Mouse (Mus musculus) kidney, adult 8-10 months (tissue): ENCODE results near the gene Atrip.
A peak's percentile ranks its signal among the peaks of the same experiment; 100 is the strongest.

Source experiments
- DNase-seq, 2 experiments: peaks; one replicate each; pipeline ENCODE4 v3.0.0; 2022

The Atrip gene

DNA sequence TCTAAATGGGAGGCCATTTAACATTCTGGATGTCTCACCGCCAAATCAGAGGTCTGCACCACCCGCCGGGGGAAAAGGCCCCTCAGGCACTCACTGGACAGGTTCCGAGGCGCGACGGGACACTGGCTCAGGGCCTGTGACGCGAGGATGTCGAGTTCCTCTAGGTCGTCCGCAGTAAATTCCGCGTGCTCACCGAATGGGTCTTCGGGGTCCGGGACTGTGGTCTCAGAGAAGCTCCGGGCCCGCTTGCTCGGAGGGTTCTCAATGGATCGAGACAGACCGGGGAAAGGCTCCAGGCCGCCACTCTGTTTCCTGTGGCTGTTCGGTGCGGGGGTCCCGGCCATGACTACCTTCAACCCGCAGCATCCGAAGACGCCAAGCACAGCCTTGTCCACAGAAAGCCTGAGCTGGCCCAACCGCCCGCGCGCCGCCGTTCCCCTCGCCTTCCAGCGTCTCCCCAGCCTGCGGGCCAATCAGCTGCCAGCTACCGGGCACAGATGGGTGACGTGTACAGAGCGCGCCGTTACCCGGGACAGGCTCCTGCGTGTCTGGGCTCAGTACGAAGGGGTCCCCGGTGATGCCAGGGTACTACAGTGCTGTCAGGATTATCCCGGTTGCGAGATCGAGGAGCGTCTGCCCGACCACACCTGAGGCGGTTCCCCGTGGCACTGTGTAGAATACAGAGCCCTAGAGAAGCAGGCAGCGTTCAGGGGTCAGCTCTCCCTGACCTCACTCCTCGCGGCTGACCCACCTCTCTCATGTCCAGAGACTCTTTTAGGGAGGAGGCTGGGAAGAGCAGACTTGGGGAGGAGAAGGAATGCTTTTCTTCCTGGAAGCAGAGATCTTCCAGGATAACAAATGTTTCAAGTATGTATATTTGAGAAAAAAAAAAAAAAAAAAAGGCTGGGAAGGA, at the start of gene Atrip:
Atrip (minus strand) TSS at position 464 of the 913 bp plus-strand sequence.
- peak; percentile 81 to 88 for DNase-seq

DNA sequence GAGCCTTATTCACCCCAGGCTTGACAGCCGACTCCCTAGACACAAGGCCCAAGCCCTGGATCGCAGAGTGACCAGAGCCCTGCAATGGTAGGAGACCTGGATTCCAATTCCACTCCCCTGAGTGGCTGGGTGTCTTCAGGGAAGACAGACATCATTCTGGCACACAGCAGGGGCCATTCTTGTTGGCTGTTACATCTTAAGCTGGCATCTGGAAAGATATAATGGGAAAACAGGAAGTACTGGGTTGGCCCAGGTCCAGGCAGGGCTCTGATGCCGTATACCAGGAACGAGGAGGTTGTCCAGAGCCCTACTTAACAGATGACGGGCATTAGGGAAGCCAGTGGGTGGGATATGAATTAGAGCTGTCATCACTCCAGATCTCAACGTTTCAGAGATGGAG, 49.3 kb upstream of the Atrip start:
- DNase-seq: no peak

GRCm38 (mm10) chr9:109122553-109123085, 48.7 kb upstream of the Atrip start:
- no peak for DNase-seq

- DNase-seq: no peak
These were observed 47.0 kb upstream of the Atrip start for GRCm38 (mm10) chr9:109120956-109121355.

- no peak for DNase-seq
These were observed 45.6 kb upstream of the Atrip start for GRCm38 (mm10) chr9:109119571-109119970.

GRCm38 (mm10) chr9:109118106-109118505, 44.2 kb upstream of the Atrip start:
- DNase-seq: no peak

GRCm38 (mm10) chr9:109116205-109116604, 42.3 kb upstream of the Atrip start:
- peak in 1 of 2 experiments; percentile 0 for DNase-seq

DNA sequence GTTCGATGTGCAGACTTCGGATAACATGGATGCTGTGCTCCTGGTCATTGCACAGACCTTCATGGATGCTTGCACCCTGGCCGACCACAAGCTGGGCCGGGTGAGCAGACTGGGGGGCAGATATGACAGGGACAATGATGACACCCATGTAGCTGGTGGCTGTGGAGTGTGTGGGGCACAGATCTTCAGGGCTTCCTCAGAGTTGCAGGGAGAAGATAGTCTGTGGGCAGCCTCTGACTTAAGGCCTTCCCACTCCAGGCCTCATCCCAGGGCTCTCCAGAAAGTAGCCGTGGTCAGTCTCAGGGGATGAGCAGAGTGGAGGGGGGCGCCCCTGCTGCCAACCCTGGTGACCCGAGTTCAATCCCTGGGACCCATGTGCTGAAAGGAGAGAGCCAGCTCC, 40.9 kb upstream of the Atrip start:
- DNase-seq: no peak

DNA sequence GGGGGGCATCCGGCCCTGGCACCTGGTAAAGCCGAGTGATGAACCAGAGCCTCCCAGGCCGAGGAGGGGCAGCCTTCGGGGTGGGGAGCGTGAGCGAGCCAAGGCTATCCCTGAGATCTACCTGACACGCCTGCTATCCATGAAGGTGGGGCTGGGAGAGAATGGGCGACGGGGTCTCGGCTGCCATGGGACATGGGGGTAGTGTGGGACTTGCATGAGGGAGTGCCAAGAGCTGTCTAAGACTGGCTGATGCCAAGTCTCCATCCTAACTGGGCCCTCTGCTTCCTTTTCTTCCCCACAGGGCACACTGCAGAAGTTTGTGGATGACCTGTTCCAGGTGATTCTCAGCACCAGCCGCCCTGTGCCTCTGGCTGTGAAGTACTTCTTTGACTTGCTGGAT, 40.4 kb upstream of the Atrip start:
- no peak for DNase-seq

DNA sequence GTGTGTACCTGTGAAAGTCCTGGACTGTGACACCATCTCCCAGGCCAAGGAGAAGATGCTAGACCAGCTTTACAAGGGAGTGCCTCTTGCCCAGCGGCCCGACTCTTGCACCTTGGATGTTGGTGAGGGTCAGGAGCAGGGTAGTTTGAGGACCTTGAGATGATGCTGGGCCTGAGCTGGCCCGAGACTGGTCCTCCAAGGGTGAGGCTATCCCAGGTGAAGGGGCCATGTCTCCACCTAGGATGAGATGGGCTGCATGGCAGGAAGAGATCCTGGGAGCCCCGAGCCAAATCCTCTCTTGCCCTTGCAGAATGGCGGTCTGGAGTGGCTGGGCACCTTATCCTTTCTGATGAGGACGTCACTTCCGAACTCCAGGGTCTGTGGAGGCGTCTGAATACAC, 39.4 kb upstream of the Atrip start:
- DNase-seq: no peak

DNA sequence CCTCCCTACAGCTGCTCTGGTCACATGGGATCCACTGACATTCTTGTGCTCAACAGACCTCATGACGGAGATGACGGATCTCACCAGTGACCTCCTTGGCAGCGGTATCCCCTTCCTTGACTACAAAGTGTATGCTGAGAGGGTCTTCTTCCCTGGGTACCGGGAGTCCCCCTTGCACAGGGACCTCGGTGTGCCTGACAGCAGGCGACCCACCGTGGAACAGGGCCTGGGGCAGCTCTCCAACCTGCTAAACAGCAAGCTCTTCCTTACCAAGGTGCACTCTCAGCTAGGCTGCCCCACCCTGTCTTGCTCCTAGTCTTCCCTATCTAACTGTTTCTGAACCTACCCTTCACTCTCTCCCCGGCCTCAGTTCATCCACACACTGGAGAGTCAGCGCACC, 37.7 kb upstream of the Atrip start:
- no peak for DNase-seq

- no peak for DNase-seq
These were observed 37.2 kb upstream of the Atrip start for GRCm38 (mm10) chr9:109111101-109111500.

DNA sequence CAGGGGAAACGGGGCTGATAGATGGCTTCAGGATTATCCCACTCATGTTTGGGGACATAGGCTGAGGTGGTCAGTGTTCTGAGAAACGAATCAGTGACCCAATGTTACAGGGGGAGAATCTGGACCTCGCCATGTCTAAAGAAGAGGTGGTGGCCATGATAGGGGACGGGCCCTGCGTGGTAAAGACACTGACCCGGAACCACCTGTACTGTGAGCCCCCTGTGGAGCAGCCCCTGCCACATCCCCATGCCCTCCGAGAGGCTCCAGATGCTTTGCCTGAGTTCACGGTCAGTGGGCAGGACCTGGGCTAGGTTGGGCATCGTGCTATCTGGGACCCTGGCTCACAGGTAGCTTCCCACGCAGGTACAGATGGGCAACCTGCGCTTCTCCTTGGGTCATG, 36.3 kb upstream of the Atrip start:
- DNase-seq: no peak

- DNase-seq: no peak
These were observed 33.4 kb upstream of the Atrip start for GRCm38 (mm10) chr9:109107341-109107740.

DNA sequence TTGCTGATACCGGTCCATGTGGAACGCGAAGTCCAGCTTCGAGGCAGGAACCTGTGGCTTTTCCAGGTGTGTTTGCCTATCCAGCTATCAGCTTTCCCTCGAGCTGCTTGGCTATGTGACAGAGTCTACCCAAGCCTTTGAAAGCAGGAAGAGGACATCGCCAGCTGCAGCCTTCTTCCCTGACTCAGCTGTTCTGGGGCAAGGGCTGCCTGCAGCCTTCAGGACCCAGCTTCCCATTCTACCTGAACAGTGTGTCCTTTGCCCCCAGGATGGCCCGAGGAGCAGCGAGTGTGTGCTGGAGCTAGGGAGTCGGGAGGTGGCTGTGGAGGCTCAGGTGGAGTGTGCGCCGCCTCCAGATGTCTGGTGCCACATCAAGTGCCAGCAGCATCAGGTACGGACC, 31.7 kb upstream of the Atrip start:
- no peak for DNase-seq

DNA sequence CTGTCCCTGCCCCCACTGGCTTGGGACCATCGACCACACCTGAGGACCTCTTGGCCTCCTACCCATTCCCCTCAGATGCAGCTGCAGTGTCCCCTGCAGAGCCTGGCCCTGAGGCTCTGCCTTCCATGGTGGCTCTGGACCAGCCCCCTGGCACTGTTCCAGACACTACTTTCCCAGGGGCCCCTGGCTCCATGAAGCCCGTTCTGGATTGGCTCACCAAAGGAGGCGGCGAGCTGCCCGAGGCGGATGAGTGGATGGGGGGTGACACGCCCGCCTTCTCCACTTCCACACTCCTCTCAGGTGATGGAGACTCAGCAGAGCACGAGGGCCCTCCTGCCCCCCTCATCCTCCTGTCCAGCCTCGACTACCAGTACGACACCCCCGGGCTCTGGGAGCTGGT, 31.1 kb upstream of the Atrip start:
- DNase-seq: no peak

DNA sequence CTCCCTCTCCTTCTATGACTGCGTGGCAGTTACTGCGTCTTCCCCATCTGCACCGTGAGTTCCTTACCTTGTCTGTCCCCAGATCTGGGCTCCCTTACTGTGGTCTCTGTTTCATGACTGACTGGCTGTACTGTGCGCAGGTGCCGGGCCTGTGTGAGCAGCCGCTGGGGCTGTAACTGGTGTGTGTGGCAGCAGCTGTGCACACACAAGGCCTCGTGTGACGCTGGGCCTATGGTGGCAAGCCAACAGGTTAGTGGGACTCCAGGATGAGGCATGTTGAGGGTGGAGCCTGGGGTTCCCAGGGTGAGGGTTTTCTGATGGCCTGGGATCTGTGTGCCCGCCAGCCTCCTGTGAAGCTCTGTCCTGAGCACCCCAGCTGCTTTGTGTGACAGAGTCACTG, 30.2 kb upstream of the Atrip start:
- DNase-seq: no peak

GRCm38 (mm10) chr9:109103250-109103649, 29.3 kb upstream of the Atrip start:
- no peak for DNase-seq

- no peak for DNase-seq
These were observed 28.6 kb upstream of the Atrip start for GRCm38 (mm10) chr9:109102541-109102940.

- no peak for DNase-seq
These were observed 28.1 kb upstream of the Atrip start for GRCm38 (mm10) chr9:109101933-109102445.

GRCm38 (mm10) chr9:109100307-109100928, 26.5 kb upstream of the Atrip start:
- DNase-seq: no peak

- DNase-seq: peak; percentile 66 to 83
These were observed 25.0 kb upstream of the Atrip start for GRCm38 (mm10) chr9:109098969-109099368.

GRCm38 (mm10) chr9:109098366-109098765, 24.4 kb upstream of the Atrip start:
- no peak for DNase-seq

GRCm38 (mm10) chr9:109097831-109098230, 23.9 kb upstream of the Atrip start:
- no peak for DNase-seq
